Mouse (Mus musculus): Measurements from ENCODE around the gene Arhgap11a.

Arhgap11a gene

GRCm38 (mm10) chr2:113817681-113818606 is 30.5 kb downstream of the Arhgap11a start:
- no peak for DNase-seq (ENCODE audit: low spot score)

GRCm38 (mm10) chr2:113807640-113808039 is 40.8 kb downstream of the Arhgap11a start:
- DNase-seq (ENCODE audit: low spot score), result peak; percentile 88

- DNase-seq (ENCODE audit: low spot score), result no peak
These were observed 41.4 kb downstream of the Arhgap11a start for GRCm38 (mm10) chr2:113806851-113807577.

GRCm38 (mm10) chr2:113805765-113806164 is 42.7 kb downstream of the Arhgap11a start:
- no peak for DNase-seq (ENCODE audit: low spot score)

GRCm38 (mm10) chr2:113803753-113804152 is 44.7 kb downstream of the Arhgap11a start:
- DNase-seq (ENCODE audit: low spot score), result no peak

GRCm38 (mm10) chr2:113800846-113801245 is 47.6 kb downstream of the Arhgap11a start:
- DNase-seq (ENCODE audit: low spot score), result no peak

- no peak for DNase-seq (ENCODE audit: low spot score)
These were observed 49.9 kb downstream of the Arhgap11a start for GRCm38 (mm10) chr2:113798605-113799004.

GRCm38 (mm10) chr2:113795186-113795585 is 53.3 kb downstream of the Arhgap11a start:
- DNase-seq (ENCODE audit: low spot score), result no peak

- no peak for DNase-seq (ENCODE audit: low spot score)
These were observed 54.9 kb downstream of the Arhgap11a start for GRCm38 (mm10) chr2:113793521-113793920.

GRCm38 (mm10) chr2:113788821-113789387 is 59.6 kb downstream of the Arhgap11a start:
- DNase-seq (ENCODE audit: low spot score), result no peak

GRCm38 (mm10) chr2:113787882-113788281 is 60.6 kb downstream of the Arhgap11a start:
- DNase-seq (ENCODE audit: low spot score), result no peak

GRCm38 (mm10) chr2:113784851-113785250 is 63.6 kb downstream of the Arhgap11a start:
- no peak for DNase-seq (ENCODE audit: low spot score)

GRCm38 (mm10) chr2:113781521-113781920 is 66.9 kb downstream of the Arhgap11a start:
- no peak for DNase-seq (ENCODE audit: low spot score)

All from testis, postnatal 10 days (tissue).